Mouse (Mus musculus) forebrain, embryonic 12.5 days (tissue): Measurements from ENCODE around the gene Abca12. TPM values are rescaled to one million over a fixed set of nuclear protein-coding genes. Genes with fewer than 3 reads are reported as not detected.

Experiments used
- ATAC-seq: fragments of 200-750 bp; cut with Nextera tagmentation; 2 replicates; pipeline ENCODE4 v1.8.0; 2017; ENCODE audit warnings: moderate TSS enrichment; ENCODE audit not compliant: low FRiP score
- H3K27ac ChIP-seq: fragments of 300-500 bp; sonication (generic); 2 replicates; pipeline ENCODE4 v1.5.1; 2016; ENCODE audit warnings: mild to moderate bottlenecking
- H3K27me3 ChIP-seq: fragments of 300-500 bp; sonication (generic); 2 replicates; pipeline ENCODE4 v1.6.1; 2016; ENCODE audit warnings: mild to moderate bottlenecking
- H3K36me3 ChIP-seq: fragments of 300-500 bp; sonication (generic); replicated peaks from 2 replicates; pipeline ENCODE4 v1.6.1; 2016; ENCODE audit warnings: mild to moderate bottlenecking
- H3K4me1 ChIP-seq: fragments of 300-500 bp; sonication (generic); 2 replicates; pipeline ENCODE4 v1.6.1; 2016
- H3K4me2 ChIP-seq: fragments of 300-500 bp; sonication (generic); 2 replicates; pipeline ENCODE4 v1.6.1; 2016; ENCODE audit warnings: mild to moderate bottlenecking, moderate library complexity
- H3K4me3 ChIP-seq: fragments of 300-500 bp; sonication (generic); replicated peaks from 2 replicates; pipeline ENCODE4 v1.5.1; 2016; ENCODE audit warnings: mild to moderate bottlenecking
- H3K9ac ChIP-seq: fragments of 300-500 bp; sonication (generic); 2 replicates; pipeline ENCODE4 v1.6.1; 2016; ENCODE audit warnings: mild to moderate bottlenecking
- H3K9me3 ChIP-seq: fragments of 300-500 bp; sonication (generic); 2 replicates; pipeline ENCODE4 v1.6.1; 2016
- WGBS: fragments of 180-500 bp; shearing (Covaris S2); methylation state at CpG from one replicate; pipeline ENCODE4 v1.1.7; 2016; 5-methylcytosine and 5-hydroxymethylcytosine counted together
- polyA plus RNA-seq: library from polyadenylated mRNA; unstranded; fragments of >200 nt; fragmentation: Nextera tagmentation; extraction: Ambion mirVana; gene quantifications from 2 replicates; pipeline ENCODE4 v1.2.1, GENCODE M21; 2016

Abca12 gene
- not detected in 2 replicates for polyA plus RNA-seq

DNA sequence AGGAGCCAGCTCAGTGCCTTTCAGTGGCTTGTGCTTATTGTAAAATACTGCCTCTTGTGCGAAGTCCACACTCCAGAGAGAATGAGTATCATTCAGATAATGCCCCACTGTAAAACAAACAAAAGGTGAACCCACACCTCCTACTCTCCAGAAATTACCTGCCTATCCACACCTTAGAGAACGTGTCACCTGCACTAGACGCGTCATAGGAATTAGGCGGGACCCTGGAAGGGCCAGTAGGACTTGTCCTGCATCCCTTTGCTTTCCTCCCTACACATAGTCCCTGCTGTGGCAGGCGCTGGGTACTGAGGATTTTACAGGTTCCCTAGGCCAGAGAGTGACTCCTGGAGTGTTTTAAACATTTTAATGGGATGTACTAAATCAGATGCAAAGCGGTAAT is at the start of gene Abca12:
Gene Abca12, minus strand, starts transcription at position 101 of the 400 bp plus-strand sequence.
- no peak for ATAC-seq
- no peaks in the 10 kb centered on the region for H3K27me3 ChIP-seq
- 92% methylated on average over 7 of the region's 7 CpGs for WGBS
- no peak within 1 kb of the TSS for H3K4me3 ChIP-seq
- H3K27ac ChIP-seq = no peak within 1 kb of the TSS
- no peaks in the 10 kb centered on the region for H3K4me1 ChIP-seq
- no peaks in the 10 kb centered on the region for H3K9me3 ChIP-seq
- no peak within 1 kb of the TSS for H3K9ac ChIP-seq
- H3K4me2 ChIP-seq = no peak within 1 kb of the TSS
- H3K36me3 ChIP-seq = no peaks in the 10 kb centered on the region

DNA sequence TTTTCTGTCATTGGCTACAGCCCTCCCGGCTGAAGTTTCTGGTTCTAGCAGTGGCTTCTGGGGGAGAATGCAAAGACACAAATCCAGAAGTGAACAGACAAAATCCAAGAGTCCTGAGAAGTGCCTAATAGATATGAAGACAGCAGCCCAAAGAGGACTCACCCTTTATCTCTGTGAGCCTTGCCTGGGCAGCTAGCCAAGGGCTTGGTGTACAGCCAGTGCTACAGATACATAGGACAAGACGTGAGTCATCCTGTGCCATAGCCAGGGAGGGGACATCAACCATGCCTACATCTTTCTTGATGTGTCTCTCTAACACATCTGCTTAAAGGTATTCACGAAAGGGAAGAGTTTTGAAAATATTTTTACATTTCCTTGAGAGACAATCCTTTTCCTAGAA is 43.3 kb upstream of the Abca12 start:
- H3K36me3 ChIP-seq = no peaks in the 10 kb centered on the region
- H3K9ac ChIP-seq = no peak overlapping the region
- no peak overlapping the region for H3K27ac ChIP-seq
- H3K4me2 ChIP-seq = no peak overlapping the region
- no peaks in the 10 kb centered on the region for H3K4me1 ChIP-seq
- no peak for ATAC-seq
- 88% methylated on average over 3 of the region's 3 CpGs for WGBS
- H3K27me3 ChIP-seq = no peaks in the 10 kb centered on the region
- H3K4me3 ChIP-seq = no peak overlapping the region
- no peaks in the 10 kb centered on the region for H3K9me3 ChIP-seq

DNA sequence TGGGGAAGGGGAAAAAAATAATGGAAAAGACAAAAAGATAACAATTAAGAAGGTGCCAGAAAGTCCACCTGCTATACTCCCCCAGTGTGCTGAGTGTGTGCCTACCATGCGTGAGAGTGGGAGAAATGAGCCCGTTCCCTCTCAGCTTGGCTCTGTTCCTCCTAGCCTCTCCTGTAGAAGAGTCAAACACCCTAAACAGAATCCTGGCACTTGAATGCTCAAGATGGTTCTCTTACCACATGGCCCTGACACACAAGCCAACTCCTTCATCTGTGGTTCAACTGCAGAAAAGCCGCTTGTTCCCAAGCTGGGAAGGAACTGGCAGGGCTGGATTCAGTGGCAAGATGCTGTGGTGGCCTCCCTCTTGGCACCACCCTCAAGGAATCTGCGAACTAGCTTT is 32.7 kb upstream of the Abca12 start:
- WGBS = 95% methylated on average over 4 of the region's 4 CpGs
- H3K4me2 ChIP-seq = no peak overlapping the region
- H3K4me3 ChIP-seq = no peak overlapping the region
- H3K27me3 ChIP-seq = no peaks in the 10 kb centered on the region
- H3K27ac ChIP-seq = no peak overlapping the region
- H3K4me1 ChIP-seq = no peaks in the 10 kb centered on the region
- H3K9me3 ChIP-seq = no peaks in the 10 kb centered on the region
- no peaks in the 10 kb centered on the region for H3K36me3 ChIP-seq
- no peak overlapping the region for H3K9ac ChIP-seq
- ATAC-seq = no peak

DNA sequence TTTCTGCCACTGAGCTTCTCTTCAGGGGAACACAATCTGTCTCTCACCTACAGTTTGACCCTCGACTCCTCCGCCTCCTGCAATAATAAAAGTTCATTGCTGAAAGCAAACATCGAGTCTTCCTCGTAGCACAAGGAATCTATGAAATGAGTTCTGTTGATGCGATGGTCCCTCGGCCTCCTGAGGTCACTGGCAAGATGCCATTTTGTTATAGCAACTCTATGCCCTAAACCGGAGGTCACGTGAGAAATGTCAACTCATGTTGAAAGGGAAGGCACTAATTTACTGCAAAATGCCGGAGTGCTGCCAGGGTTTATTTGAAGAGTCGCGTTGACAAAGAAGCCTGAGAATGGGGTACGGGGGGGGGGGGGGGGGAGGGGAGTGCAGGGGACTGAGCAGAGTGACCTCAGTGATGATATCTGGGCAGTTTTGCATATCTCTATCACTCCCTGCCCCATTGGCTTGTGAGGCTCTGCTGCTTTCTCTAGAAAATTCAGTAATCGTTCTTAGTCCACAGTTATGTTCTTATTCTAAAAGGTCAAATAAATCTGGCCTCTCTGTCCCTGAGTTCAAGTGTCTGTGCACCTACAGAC is 7.1 kb upstream of the Abca12 start:
- Histone ChIP-seq H3K4me3 (no peak overlapping the region), H3K4me1 (no peaks in the 10 kb centered on the region), H3K9me3 (no peaks in the 10 kb centered on the region), H3K27me3 (no peaks in the 10 kb centered on the region), H3K4me2 (no peak overlapping the region), H3K36me3 (no peaks in the 10 kb centered on the region), H3K27ac (no peak overlapping the region), H3K9ac (no peak overlapping the region)
- no peak for ATAC-seq
- WGBS = 75% methylated on average over 13 of the region's 13 CpGs

DNA sequence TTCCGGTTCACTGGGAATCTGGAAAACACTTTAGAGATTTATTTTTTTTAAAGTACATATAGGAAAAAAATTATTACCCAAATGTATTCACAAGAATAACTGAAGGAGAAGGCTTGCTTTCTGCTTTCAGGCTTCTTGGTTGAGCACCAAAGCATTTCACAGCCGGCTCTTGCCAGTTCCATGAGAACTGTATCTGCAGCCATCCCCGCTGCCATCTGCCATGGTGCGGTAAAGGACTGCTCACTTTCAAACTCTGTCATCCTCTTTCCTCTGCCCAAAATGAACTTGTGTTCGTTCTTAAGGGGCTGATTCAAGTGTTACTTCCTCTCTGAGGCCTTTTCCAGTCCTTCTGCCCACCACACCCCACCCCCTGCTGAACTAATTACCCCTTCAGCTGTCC is 3.8 kb upstream of the Abca12 start:
- no peaks in the 10 kb centered on the region for H3K27me3 ChIP-seq
- no peak overlapping the region for H3K4me3 ChIP-seq
- 89% methylated on average over 5 of the region's 5 CpGs for WGBS
- H3K9ac ChIP-seq = no peak overlapping the region
- no peak overlapping the region for H3K4me2 ChIP-seq
- H3K4me1 ChIP-seq = no peaks in the 10 kb centered on the region
- ATAC-seq = no peak
- H3K27ac ChIP-seq = no peak overlapping the region
- H3K9me3 ChIP-seq = no peaks in the 10 kb centered on the region
- H3K36me3 ChIP-seq = no peaks in the 10 kb centered on the region

DNA sequence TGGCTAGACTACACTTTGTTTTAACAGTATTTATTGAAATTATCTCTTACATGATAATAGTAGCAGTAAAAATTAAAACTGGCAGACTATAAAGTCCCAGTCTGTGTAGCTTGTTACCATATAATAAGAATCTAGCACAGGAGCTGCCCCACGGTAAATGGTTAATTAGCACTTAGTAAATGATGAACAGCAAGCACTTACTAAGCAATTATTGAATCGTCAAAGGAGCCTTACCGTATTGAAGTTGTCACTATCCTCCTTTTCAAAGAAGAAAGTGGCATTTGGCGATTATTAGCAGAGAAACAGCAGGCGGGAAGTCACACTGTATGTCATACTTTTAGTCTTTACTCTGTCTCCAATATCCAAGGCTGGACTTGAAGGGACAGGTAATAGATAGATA is 3.2 kb upstream of the Abca12 start:
- WGBS = 62% methylated on average over 5 of the region's 5 CpGs
- no peak overlapping the region for H3K4me2 ChIP-seq
- no peaks in the 10 kb centered on the region for H3K36me3 ChIP-seq
- H3K9ac ChIP-seq = no peak overlapping the region
- no peak for ATAC-seq
- no peaks in the 10 kb centered on the region for H3K27me3 ChIP-seq
- H3K4me3 ChIP-seq = no peak overlapping the region
- no peak overlapping the region for H3K27ac ChIP-seq
- H3K4me1 ChIP-seq = no peaks in the 10 kb centered on the region
- no peaks in the 10 kb centered on the region for H3K9me3 ChIP-seq

DNA sequence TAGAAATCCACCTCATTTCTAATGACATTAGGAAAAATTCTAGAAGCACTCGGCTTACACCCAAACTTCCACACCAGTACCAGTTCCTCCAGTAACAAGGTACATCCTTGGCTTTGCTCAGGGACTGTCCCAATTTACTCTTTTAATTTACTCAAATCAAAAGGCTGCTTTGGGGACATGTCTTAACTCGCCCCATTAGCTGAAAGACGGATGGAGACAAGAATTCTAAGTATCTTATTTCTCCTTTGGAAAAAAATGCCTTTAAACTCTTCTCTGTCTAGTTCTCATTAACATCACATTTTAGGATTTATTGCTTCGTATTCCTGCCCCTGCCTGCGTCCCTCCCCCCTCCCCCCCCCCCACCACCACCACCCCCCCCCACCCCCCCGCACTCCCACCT is 626 bp downstream of the Abca12 start:
- Histone ChIP-seq H3K9me3 (no peaks in the 10 kb centered on the region), H3K27me3 (no peaks in the 10 kb centered on the region), H3K36me3 (no peaks in the 10 kb centered on the region), H3K9ac (no peak overlapping the region), H3K4me2 (no peak overlapping the region), H3K27ac (no peak overlapping the region), H3K4me1 (no peaks in the 10 kb centered on the region), H3K4me3 (no peak overlapping the region)
- no peak for ATAC-seq
- 75% methylated on average over 5 of the region's 6 CpGs for WGBS

DNA sequence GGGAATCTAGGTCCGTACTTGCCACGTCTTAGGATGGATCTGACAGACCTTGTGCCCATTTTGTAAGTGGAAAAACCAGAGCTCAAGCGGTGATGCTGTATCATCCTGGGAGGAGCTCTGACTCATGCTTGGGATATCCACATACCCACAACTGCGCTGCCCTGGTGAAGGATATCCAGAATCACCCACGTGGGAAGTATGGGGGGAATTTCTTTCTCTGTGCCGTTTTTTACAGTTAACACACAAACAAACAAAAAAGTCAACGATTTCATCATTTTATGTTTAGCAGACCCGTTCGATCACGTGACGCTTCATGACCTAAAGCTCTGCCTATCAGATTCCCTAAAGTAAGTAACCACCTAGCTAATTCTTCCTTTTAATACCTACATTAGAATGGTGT is 1.6 kb downstream of the Abca12 start:
- Histone ChIP-seq H3K36me3 (no peaks in the 10 kb centered on the region), H3K9ac (no peak overlapping the region), H3K4me3 (no peak overlapping the region), H3K4me2 (no peak overlapping the region), H3K27me3 (no peaks in the 10 kb centered on the region), H3K9me3 (no peaks in the 10 kb centered on the region), H3K4me1 (no peaks in the 10 kb centered on the region), H3K27ac (no peak overlapping the region)
- no peak for ATAC-seq
- 94% methylated on average over 11 of the region's 11 CpGs for WGBS

DNA sequence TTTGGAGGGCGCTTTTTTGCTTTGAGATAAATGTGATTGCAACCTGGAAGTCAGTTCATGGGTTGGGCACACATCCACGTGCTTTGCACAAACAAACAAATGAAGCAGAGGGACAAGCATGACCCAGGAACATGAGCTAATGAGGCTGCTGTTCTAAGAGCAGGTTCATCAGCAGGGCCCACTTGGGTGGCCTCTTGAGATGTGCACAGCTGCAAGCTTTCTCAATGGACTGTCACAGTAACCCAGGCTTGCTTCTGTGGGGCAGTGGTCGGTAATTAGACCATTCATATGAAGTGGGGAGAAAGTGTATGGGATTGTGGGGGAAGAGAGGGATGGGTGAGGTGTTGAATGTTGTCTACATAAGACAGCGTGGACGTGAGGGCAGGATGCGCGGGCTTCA is 7.0 kb downstream of the Abca12 start:
- Histone ChIP-seq H3K27ac (no peak overlapping the region), H3K4me3 (no peak overlapping the region), H3K4me1 (no peaks in the 10 kb centered on the region; the same call in 1 of the 2 replicates), H3K9me3 (no peaks in the 10 kb centered on the region), H3K4me2 (no peak overlapping the region), H3K9ac (no peak overlapping the region), H3K36me3 (no peaks in the 10 kb centered on the region), H3K27me3 (no peaks in the 10 kb centered on the region)
- WGBS = 76% methylated on average over 7 of the region's 7 CpGs
- no peak for ATAC-seq

DNA sequence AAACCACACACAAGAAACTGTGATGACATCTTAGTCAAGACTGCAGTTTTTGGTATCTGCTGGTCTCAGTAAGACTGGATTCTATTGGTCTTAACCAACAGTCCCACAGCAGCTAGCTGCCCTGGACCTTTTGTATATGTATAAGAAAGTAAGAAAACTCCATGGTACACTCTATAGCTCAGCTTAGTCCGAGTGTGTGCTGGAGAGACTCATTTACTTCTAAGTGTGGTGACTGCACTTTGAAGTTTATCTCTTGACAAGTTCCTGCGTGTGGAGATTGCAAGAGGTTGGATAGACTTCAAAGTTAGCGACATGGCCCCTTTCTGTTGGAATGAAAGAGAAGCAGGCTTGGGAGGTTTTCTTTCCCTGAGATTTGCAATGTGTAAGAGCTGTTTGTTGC is 17.1 kb downstream of the Abca12 start:
- Histone ChIP-seq H3K9me3 (no peaks in the 10 kb centered on the region), H3K4me1 (no peaks in the 10 kb centered on the region), H3K4me2 (no peak overlapping the region), H3K9ac (no peak overlapping the region), H3K4me3 (no peak overlapping the region), H3K27ac (no peak overlapping the region), H3K27me3 (no peaks in the 10 kb centered on the region), H3K36me3 (no peaks in the 10 kb centered on the region)
- 86% methylated on average over 3 of the region's 3 CpGs for WGBS
- no peak for ATAC-seq

DNA sequence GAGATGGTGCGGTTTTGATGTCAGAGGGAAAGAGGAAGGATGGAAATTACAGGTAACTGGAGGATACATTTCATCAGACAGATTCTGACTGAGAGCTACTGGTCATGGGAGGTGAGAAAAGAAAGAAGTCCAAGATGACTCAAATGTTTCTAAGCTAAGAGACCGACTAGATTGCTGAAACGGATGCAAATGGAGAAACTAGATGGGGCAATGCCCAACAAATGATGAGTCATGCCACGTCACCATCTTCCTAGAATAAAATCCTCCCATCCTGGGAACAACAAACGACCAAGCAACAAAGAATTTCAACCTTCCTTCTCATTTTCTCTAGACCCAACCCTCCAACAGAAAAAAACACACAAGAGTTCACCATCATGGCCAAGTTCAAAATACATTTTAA is 18.6 kb downstream of the Abca12 start:
- no peak for ATAC-seq
- Histone ChIP-seq H3K4me3 (no peak overlapping the region), H3K4me1 (no peaks in the 10 kb centered on the region), H3K4me2 (no peak overlapping the region), H3K27ac (no peak overlapping the region), H3K27me3 (no peaks in the 10 kb centered on the region), H3K9ac (no peak overlapping the region), H3K36me3 (no peaks in the 10 kb centered on the region), H3K9me3 (no peaks in the 10 kb centered on the region)
- 86% methylated on average over 5 of the region's 5 CpGs for WGBS

DNA sequence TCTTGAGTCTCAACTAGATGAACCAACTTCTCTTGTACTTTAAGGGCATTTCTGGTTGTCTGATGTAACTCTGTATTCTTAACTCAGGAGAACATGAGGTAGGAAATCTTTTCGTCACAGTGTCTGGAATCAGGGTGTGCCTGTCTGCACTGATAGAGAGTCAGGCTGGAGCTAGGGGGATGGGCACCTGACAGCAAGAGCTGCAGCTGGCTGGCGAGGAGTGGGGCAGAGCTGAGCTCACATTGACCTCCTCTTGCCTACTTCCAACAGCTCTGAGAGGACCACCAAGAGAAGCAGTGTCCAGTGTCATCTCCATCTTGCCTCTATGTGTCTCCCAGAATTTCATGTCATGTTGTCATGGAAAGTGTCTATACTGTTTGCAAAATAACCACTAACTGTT is 20.5 kb downstream of the Abca12 start:
- H3K4me1 ChIP-seq = no peaks in the 10 kb centered on the region
- whole genome bisulfite sequencing = 79% methylated on average over 2 of the region's 2 CpGs
- H3K4me3 ChIP-seq = no peak overlapping the region
- no peaks in the 10 kb centered on the region for H3K27me3 ChIP-seq
- H3K9me3 ChIP-seq = no peaks in the 10 kb centered on the region
- no peak overlapping the region for H3K27ac ChIP-seq
- H3K36me3 ChIP-seq = no peaks in the 10 kb centered on the region
- no peak overlapping the region for H3K9ac ChIP-seq
- no peak overlapping the region for H3K4me2 ChIP-seq
- no peak for ATAC-seq

DNA sequence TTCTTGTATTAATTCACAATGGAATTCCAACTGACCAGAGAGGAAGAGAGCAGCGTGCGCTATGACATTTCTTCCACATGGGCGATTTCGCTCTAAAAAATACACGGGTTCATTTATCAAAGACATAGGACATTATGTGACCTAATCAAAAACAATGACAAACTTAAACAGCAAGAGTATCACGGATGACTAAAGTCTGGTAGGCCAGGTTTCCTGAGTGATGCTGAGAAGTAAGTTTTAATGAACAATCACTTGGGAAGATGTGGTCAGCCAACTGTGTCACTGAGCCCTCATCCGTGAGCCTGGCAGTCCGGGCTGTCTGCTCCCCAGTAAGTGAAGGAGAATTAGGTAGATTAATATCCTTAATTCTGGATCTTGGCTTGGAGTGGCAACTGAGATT is 21.2 kb downstream of the Abca12 start:
- Histone ChIP-seq H3K36me3 (no peaks in the 10 kb centered on the region), H3K9ac (no peak overlapping the region), H3K27ac (no peak overlapping the region), H3K27me3 (no peaks in the 10 kb centered on the region), H3K4me2 (no peak overlapping the region), H3K4me3 (no peak overlapping the region), H3K4me1 (no peaks in the 10 kb centered on the region), H3K9me3 (no peaks in the 10 kb centered on the region)
- no peak for ATAC-seq
- 85% methylated on average over 8 of the region's 8 CpGs for WGBS
